Mouse (Mus musculus) liver, embryonic 14.5 days (tissue): ENCODE data around the gene Cacybp.

ENCODE experiments used
- CTCF ChIP-seq: IDR thresholded peaks from 2 replicates; pipeline ENCODE4 v1.5.1; 2016; ENCODE audit warnings: antibody characterized with exemption, low read depth, control low read depth
- EP300 ChIP-seq: IDR thresholded peaks from 2 replicates; pipeline ENCODE4 v1.6.1; 2016; ENCODE audit warnings: antibody characterized with exemption, low read depth

DNA sequence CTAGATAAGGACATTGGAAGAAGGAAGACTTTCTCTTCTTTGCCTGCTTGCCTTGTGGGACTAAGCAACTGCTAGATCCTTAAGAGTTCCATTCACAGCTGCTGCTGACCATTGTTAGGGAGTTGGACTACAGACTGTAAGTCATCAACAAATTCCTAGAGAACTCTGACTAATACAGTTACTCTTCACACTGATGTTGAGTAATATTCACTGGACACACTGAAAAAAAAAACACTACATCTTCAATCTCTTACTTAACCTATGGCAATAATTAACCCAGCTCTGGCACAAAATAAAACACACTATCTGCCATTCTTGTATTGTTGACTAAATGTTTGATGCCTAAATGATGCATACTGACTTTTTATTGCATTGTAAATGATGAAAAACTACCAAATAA lies 15.2 kb upstream of the Cacybp start:
- TF ChIP-seq CTCF (no peak), EP300 (no peak)
